Mouse (Mus musculus) adrenal gland, adult 18-20 months (tissue): ENCODE results near the gene Mrap2. TPM values are rescaled to one million over a fixed set of nuclear protein-coding genes. Genes with fewer than 3 reads are reported as not detected.

Experiments used
- DNase-seq, 2 experiments: peaks; one replicate each; pipeline ENCODE4 v3.0.0; 2021 to 2022; ENCODE audit warnings: low spot score in 2 of 2
- total RNA-seq, 2 experiments: library from RNA; stranded (reverse); gene quantifications; 1 replicate in 1 of 2; 2 replicates in 1 of 2; pipeline ENCODE4 v1.2.3; 2021

Gene Mrap2
- total RNA-seq, 2 experiments from 2014 or later: 2.9 to 3.5 TPM

DNA sequence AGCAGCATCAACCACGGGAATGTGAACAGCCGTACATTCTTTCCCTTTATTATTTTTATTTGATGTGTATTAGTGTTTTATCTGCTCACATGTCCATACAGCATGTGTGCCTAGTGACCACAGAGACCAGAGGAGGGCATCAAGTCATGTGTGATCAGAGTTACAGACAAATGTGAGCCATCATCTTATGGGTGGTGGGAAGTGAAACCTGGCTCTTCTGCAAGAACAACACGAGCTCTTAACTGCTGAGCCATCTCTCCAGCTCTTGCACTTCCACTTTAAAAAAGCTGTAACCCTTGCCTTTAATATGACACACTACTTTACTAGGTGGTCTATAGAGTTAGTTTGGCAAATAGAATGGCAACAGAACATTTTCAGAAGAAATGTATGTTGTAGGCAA is 27.4 kb downstream of the Mrap2 start:
- no peak for DNase-seq

DNA sequence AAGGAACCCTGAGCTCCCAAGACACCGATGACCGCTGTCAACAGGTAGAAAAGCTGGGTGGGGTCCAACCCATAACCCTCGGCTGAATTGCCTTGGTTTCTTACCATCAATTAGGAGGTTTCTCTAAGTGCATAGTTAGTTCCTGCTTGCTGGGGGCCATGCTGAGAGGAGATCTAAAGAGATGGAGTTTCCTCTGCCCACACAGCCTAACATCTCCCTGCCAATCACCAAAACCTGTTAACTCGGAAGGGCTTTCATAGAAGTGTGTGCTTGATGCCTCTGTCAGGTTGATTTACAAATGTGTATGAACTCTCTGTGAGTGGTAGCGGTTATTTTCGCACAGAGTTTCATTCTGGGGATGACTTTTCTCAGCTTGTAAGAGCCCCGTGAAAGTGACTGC is 34.4 kb downstream of the Mrap2 start:
- DNase-seq: no peak

DNA sequence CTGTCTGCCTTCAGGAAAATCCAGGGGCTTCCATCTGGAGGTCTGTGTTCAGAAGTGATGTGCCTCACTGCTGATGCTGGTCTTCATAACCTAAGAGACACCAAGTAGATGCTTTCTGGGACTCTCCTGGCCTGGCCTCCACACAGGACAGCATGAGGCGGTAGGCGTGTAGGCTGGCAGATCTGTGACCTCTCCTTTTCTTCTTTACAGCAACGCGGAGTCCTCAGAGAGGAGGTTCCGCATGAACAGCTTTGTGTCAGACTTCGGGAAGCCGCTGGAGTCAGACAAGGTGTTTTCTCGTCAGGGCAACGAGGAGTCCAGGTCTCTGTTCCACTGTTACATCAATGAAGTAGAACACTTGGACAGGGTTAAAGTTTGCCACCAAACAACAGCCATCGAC is 38.1 kb downstream of the Mrap2 start:
- no peak for DNase-seq

DNA sequence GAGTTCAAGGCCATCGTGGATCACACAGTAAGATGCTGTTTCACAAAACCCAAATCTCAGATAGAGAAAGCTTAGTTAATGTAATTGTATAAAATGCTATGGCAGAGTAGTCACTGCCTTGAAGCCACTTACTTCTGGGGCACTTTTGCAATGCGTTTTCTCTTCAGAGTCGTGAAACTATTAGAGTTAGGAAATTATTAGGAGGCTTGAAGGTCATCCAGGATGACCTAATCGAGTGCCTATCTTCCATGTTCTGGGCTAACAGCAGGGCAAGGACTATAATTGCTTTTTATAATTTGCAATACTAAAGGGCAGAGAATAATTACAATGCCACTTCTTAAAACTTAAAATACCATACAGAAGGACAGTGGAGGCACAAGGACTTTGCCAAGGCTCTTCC is 43.2 kb downstream of the Mrap2 start:
- DNase-seq: no peak

DNA sequence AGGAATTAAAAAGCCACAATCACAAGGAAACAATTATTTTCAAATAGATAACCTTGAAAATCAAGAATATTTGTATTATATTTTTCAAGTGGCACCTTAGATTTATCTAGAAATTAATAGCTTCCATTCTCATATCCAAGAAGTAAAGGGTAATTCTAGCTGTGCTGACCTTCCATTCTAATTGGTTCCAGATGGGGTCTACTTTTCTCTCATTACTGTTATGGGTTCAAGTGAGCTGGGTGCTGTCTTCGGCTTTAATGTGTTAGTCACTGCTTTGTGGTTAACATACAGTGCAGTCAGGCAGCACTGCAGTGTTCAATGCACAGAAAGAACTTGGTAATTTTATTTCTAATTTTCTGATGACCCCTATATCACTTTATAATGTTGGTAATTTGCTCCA is 49.6 kb downstream of the Mrap2 start:
- DNase-seq: no peak

DNA sequence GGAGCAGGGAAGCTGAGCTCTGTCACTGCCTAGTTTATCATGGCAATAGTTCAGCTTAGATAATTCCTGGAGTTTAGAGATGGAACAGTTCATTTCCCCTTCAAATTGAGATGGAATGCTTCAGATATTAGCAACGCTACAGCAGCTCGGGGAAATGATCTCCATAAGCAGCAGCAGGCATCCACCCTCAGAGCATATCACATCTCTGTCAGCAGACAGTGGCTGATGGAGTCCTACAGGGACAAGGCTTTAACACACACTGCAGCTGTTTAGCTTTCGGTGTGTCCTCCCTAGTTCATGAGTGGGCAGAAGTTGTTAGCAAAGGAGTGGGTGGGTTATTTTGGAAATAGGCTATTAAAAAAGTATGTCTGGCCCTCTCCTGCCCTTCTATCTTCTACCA is 53.2 kb downstream of the Mrap2 start:
- DNase-seq: no peak

DNA sequence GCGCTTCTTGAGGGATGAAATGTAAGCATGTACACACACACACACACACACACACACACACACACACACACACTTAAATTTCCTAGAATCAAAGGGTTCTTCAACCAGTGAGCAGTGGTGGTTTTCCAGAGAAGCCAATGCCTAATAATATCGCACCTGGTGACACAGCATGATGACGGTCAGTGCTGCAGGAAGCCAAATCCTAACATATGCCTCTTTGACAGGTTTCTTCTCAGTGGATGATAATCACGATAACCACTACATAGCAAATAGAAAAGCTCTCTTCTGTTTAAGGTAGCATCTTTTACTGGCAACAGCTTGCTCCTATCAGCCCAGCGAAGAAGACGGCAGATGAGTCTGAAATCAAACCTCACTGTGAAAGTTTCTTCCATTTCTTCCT is 53.9 kb downstream of the Mrap2 start:
- DNase-seq: no peak

DNA sequence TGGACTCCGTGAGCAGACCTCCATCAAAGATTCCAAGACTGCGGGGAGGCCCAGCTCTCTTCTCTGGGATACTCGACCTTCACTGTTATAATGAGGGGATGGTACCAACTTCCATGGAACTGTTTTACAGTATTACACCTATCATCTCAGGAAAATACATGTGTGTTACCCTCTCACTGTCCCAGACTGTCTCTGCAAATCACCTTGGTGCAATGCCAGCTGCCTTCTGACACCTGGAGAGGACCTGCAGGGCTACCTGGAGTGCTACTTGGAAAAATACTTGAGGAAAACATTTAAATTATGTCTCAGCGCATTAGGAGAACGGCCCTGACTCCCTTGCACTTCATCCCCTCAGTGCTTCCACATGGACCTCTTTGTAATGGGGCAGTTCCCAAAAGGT is 56.3 kb downstream of the Mrap2 start:
- no peak for DNase-seq

DNA sequence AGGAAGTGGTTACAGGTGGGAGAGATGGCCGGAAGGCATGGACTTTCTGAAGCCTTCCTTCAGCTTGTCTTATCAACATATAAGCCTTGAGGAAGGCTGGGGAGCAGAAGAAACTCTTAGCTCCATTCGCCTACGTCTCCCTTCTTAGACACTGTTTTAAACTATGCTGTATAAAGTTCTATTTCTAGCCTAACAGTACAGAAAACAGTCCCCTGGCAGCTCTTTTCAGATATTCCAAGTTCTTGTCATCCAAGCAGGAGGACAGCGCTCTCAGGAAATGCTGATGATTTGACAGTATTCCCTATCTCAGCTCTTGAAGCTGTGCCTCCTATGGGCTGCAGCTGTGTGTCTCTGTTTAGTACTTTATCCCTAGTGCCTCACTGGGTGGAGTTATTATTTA is 56.8 kb downstream of the Mrap2 start:
- DNase-seq: no peak

DNA sequence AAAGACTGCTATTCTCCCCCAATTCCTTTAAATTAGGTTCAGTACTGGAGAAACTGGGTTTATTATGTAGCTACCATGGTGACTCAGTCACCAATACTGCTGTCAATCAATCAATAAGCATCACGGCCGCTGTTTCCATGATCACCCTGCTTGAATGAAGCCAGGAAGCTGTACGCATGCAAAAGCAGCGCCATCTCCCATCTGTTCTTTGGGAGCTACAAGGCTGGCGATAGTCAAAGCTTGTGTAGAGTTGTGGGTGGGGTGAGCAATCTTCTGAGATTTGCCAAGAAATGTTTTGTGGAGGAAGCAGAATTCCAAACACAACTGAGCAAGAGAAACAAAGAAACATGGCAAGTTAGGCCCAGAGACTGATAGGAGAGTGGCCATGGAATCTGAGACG is 58.3 kb downstream of the Mrap2 start:
- no peak for DNase-seq

DNA sequence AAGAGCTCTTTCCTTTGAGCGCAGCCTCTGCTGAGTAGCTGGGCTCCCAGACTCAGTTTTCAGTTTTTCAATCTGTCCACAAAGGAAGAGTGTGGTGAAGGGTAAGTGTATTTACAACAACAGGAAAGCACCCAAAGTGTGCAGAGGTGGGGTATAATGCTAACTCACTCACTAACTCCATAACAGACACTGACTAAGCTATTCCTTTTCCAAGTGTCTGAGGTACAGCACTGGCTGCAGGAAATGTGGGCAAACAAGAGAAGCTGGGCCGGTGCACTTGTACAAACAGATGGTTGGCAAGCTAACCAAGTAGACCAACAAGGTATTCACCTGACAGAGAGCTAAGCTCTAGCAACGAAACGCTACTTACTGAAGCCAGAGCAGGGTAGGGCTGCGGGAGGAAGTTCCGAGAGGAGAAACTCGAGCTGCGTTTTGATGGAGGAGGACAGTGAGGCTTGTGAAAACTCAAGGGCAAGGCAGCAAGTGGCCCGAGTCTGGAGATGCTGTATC is 66.8 kb downstream of the Mrap2 start:
- DNase-seq: no peak

DNA sequence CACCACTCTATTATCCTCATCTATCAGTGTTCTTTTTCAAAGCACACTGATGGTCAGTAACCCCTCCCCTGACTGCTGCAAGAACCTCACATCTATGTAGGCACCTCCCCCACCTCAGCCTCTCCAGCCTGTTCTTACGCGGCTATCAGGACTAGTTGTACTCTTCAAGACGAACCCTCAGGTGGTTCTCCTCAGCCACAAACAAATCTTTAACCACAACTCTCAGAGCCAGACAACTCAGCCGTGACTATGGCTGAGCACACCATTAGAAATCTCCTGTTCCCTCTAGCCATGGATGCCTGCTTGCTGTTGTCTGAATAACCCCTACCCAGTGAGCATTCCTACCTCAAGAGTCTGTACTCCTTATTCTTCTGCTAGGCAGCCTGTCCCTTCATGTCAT is 69.1 kb downstream of the Mrap2 start:
- DNase-seq: no peak

Other genes with a start within 250 kb of the Mrap2 start
- gene Ripply2, start 128.8 kb upstream of the Mrap2 start, total RNA-seq: under 1 TPM; 0.83 to 0.93 TPM
- gene Cyb5r4, start 122.3 kb upstream of the Mrap2 start, total RNA-seq: 10 to 100 TPM; 37.0 to 41.4 TPM
- gene Cep162, start 111.2 kb downstream of the Mrap2 start, total RNA-seq: 1 to 10 TPM; 3.5 to 4.2 TPM